Mouse (Mus musculus) megakaryocyte, embryonic 14.5 days (primary cell): ENCODE measurements around the gene Retreg1. TPM values are rescaled to one million over a fixed set of nuclear protein-coding genes. Genes with fewer than 3 reads are reported as not detected.

Experiments
- H3K27me3 ChIP-seq: replicated peaks from 2 replicates; pipeline ENCODE3; 2012; ENCODE audit warnings: inconsistent platforms
- H3K36me3 ChIP-seq: replicated peaks from 2 replicates; pipeline ENCODE3; 2012; ENCODE audit warnings: low read length, inconsistent platforms, mixed read lengths
- H3K4me1 ChIP-seq: 2 replicates; pipeline ENCODE4 v1.6.1; 2012; ENCODE audit warnings: inconsistent platforms
- H3K4me3 ChIP-seq: replicated peaks from 2 replicates; pipeline ENCODE3; 2012; ENCODE audit warnings: moderate library complexity, mild to moderate bottlenecking, inconsistent platforms
- H3K9me3 ChIP-seq: 2 replicates; pipeline ENCODE4 v1.6.1; 2012; ENCODE audit warnings: inconsistent platforms
- FLI1 ChIP-seq: IDR thresholded peaks from 2 replicates; pipeline ENCODE4 v1.6.1; 2012; ENCODE audit warnings: low read length, inconsistent platforms, mixed read lengths
- GATA1 ChIP-seq: IDR thresholded peaks from 3 replicates; pipeline ENCODE4 v1.6.1; 2012; ENCODE audit warnings: mixed read lengths, low read length, inconsistent platforms, borderline replicate concordance
- polyA plus RNA-seq: library from polyadenylated mRNA; stranded (reverse); fragments of >175 nt; gene quantifications from 2 replicates; pipeline ENCODE4 v1.2.3, GENCODE M21; 2012; ENCODE audit warnings: low replicate concordance; ENCODE audit not compliant: insufficient read depth

Retreg1 gene
- polyA plus RNA-seq, 1 experiment, result 1.4 TPM

GRCm38 (mm10) chr15:25854270-25854904 is 11.4 kb downstream of the Retreg1 start:
- no peak overlapping the region for H3K4me3 ChIP-seq
- peaks cover 14% of the 10 kb centered on the region for H3K9me3 ChIP-seq
- no peaks in the 10 kb centered on the region for H3K27me3 ChIP-seq
- H3K36me3 ChIP-seq, result peaks cover 3% of the 10 kb centered on the region
- TF ChIP-seq FLI1 (no peak), GATA1 (no peak)
- H3K4me1 ChIP-seq, result peaks cover 3% of the 10 kb centered on the region; the same call in 1 of the 2 replicates

GRCm38 (mm10) chr15:25858611-25859058 is 15.7 kb downstream of the Retreg1 start:
- Histone ChIP-seq H3K27me3 (no peaks in the 10 kb centered on the region), H3K4me1 (peaks cover 3% of the 10 kb centered on the region; the same call in 1 of the 2 replicates), H3K9me3 (no peaks in the 10 kb centered on the region), H3K36me3 (no peaks in the 10 kb centered on the region), H3K4me3 (no peak overlapping the region)
- no peak for TF ChIP-seq GATA1

- TF ChIP-seq GATA1 (no peak), FLI1 (no peak)
- H3K27me3 ChIP-seq, result peaks cover 3% of the 10 kb centered on the region
- H3K4me3 ChIP-seq, result no peak overlapping the region
- no peaks in the 10 kb centered on the region for H3K36me3 ChIP-seq
- peaks cover 5% of the 10 kb centered on the region; the same call in 1 of the 2 replicates for H3K9me3 ChIP-seq
- peaks cover 3% of the 10 kb centered on the region; the same call in 1 of the 2 replicates for H3K4me1 ChIP-seq
Observed at GRCm38 (mm10) chr15:25859469-25859868, 16.5 kb downstream of the Retreg1 start.

- Histone ChIP-seq H3K9me3 (peaks cover 5% of the 10 kb centered on the region; the same call in 1 of the 2 replicates), H3K4me3 (no peak overlapping the region), H3K27me3 (peaks cover 3% of the 10 kb centered on the region), H3K4me1 (peaks cover 3% of the 10 kb centered on the region; the same call in 1 of the 2 replicates), H3K36me3 (no peaks in the 10 kb centered on the region)
- TF ChIP-seq GATA1 (no peak), FLI1 (no peak)
Observed at GRCm38 (mm10) chr15:25861900-25862299, 18.9 kb downstream of the Retreg1 start.

- TF ChIP-seq GATA1 (no peak), FLI1 (no peak)
- Histone ChIP-seq H3K4me1 (no peaks in the 10 kb centered on the region), H3K36me3 (no peaks in the 10 kb centered on the region), H3K4me3 (no peak overlapping the region), H3K27me3 (peaks cover 3% of the 10 kb centered on the region), H3K9me3 (peaks cover 5% of the 10 kb centered on the region; the same call in 1 of the 2 replicates)
Observed at GRCm38 (mm10) chr15:25865605-25866004, 22.6 kb downstream of the Retreg1 start.

- no peaks in the 10 kb centered on the region for H3K36me3 ChIP-seq
- no peak for TF ChIP-seq GATA1
- no peaks in the 10 kb centered on the region for H3K4me1 ChIP-seq
- H3K4me3 ChIP-seq, result no peak overlapping the region
- peaks cover 5% of the 10 kb centered on the region; the same call in 1 of the 2 replicates for H3K9me3 ChIP-seq
- peaks cover 3% of the 10 kb centered on the region for H3K27me3 ChIP-seq
Observed at GRCm38 (mm10) chr15:25866106-25866505, 23.1 kb downstream of the Retreg1 start.

- Histone ChIP-seq H3K4me1 (0 out of 2 replicates have a peak, but pooled peaks cover 3% of the 10 kb centered on the region), H3K36me3 (no peaks in the 10 kb centered on the region), H3K9me3 (peaks cover 2% of the 10 kb centered on the region; the same call in 1 of the 2 replicates), H3K27me3 (no peaks in the 10 kb centered on the region), H3K4me3 (no peak overlapping the region)
- TF ChIP-seq GATA1 (no peak), FLI1 (no peak)
Observed at GRCm38 (mm10) chr15:25869129-25869528, 26.1 kb downstream of the Retreg1 start.

- H3K4me1 ChIP-seq, result 0 out of 2 replicates have a peak, but pooled peaks cover 3% of the 10 kb centered on the region
- TF ChIP-seq GATA1, result no peak
- no peak for TF ChIP-seq FLI1
- no peak overlapping the region for H3K4me3 ChIP-seq
- H3K27me3 ChIP-seq, result no peaks in the 10 kb centered on the region
- H3K36me3 ChIP-seq, result no peaks in the 10 kb centered on the region
- no peaks in the 10 kb centered on the region for H3K9me3 ChIP-seq
Observed at GRCm38 (mm10) chr15:25871470-25871869, 28.5 kb downstream of the Retreg1 start.

- Histone ChIP-seq H3K27me3 (no peaks in the 10 kb centered on the region), H3K4me3 (no peak overlapping the region), H3K4me1 (0 out of 2 replicates have a peak, but pooled peaks cover 3% of the 10 kb centered on the region), H3K9me3 (no peaks in the 10 kb centered on the region), H3K36me3 (no peaks in the 10 kb centered on the region)
- TF ChIP-seq GATA1 (no peak), FLI1 (no peak)
Observed at GRCm38 (mm10) chr15:25872118-25872517, 29.1 kb downstream of the Retreg1 start.

GRCm38 (mm10) chr15:25872657-25873056 is 29.7 kb downstream of the Retreg1 start:
- H3K27me3 ChIP-seq, result no peaks in the 10 kb centered on the region
- no peaks in the 10 kb centered on the region for H3K9me3 ChIP-seq
- no peaks in the 10 kb centered on the region for H3K36me3 ChIP-seq
- H3K4me3 ChIP-seq, result no peak overlapping the region
- no peak for TF ChIP-seq GATA1
- TF ChIP-seq FLI1, result no peak
- 0 out of 2 replicates have a peak, but pooled peaks cover 3% of the 10 kb centered on the region for H3K4me1 ChIP-seq
